Mouse (Mus musculus) left cerebral cortex, adult 8-10 months (tissue): ENCODE data around the gene March10. TPM values are rescaled to one million over a fixed set of nuclear protein-coding genes. Genes with fewer than 3 reads are reported as not detected.

Source experiments
- DNase-seq, 2 experiments: peaks; one replicate each; pipeline ENCODE4 v3.0.0; 2022; ENCODE audit warnings: low spot score in 2 of 2
- total RNA-seq, 4 experiments: library from RNA; stranded (reverse); gene quantifications; 2 replicates each; pipeline ENCODE4 v1.2.4; 2022

The March10 gene
- total RNA-seq, 4 experiments from 2014 or later: 3.2 to 4.1 (median 3.9) TPM

DNA sequence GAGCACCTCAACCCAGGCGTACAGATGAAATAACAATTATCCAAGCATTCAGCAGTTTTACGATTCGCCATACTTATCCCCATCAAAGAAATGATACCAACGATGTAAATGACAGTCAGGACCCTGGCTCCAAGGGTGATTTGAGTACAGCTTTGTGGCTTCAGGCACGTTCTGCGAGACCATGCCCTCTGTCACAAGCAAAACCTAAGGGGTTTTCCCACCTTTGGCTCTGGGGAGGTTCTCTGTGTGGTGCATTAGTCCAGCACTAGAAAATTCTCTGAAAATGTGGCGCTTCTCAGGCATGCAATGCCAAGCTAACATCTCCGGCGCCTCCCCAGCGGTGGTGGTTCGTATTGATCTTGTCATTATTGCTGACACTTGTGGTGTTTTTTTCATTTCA lies 47.1 kb downstream of the March10 start:
- DNase-seq: no peak

DNA sequence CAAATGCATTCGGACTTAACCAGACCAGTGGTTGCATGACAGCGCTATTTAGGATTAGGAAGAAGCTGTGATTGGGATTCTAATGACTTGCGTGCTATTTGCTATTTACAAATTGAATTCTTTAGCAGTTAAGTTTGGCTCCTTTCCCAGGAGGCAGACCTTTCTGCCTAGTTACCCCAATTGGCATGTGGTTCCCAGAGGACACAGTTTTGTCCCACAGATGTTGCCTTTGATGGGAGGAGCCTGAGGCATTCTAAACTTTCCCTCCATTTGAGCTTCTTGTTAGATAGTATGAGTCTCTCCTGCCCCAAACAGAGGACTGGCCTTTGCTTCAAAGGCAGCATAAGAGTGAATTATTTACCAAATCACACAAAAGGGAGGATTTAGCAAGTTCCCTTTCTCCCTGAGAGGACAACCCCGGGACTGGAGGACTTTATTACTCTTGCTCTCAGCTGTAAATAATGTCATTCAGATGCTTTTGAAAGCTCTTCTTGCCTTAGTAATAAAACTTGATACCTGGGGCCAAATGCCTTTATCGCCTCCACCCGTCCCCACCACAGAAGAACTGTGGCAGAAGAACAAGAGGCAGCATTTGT lies 48.6 kb downstream of the March10 start:
- no peak for DNase-seq

- peak in 1 of 2 experiments; percentile 20 for DNase-seq
Observed at GRCm38 (mm10) chr11:105402355-105402754, 54.2 kb downstream of the March10 start.

GRCm38 (mm10) chr11:105390290-105390689 lies 66.2 kb downstream of the March10 start:
- DNase-seq: no peak

- peak in 1 of 2 experiments; percentile 61 for DNase-seq
Observed at GRCm38 (mm10) chr11:105388636-105389035, 67.9 kb downstream of the March10 start.

- peak in 1 of 2 experiments; percentile 86 for DNase-seq
Observed at GRCm38 (mm10) chr11:105385266-105385665, 71.3 kb downstream of the March10 start.

DNA sequence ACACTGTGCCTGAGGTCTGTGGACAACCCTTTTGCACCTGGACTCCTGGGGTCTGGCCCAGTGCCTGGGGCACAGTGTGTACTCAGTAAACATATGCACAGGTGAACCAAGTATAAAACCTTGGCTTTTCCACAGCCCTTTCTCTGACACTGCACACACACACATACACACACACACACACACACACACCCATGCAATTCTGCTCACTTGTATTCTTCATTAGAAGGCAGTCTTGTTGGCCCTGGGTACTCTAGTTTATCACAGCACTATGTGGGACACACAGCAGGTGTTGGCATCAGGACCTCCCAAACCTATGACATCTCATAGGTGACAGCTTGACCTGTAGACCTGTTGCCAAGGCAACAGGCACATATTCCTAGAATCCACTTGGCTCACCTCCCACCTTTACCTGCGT lies 80.7 kb downstream of the March10 start:
- DNase-seq: no peak

- DNase-seq: no peak
Observed at GRCm38 (mm10) chr11:105374526-105375175, 81.9 kb downstream of the March10 start.

DNA sequence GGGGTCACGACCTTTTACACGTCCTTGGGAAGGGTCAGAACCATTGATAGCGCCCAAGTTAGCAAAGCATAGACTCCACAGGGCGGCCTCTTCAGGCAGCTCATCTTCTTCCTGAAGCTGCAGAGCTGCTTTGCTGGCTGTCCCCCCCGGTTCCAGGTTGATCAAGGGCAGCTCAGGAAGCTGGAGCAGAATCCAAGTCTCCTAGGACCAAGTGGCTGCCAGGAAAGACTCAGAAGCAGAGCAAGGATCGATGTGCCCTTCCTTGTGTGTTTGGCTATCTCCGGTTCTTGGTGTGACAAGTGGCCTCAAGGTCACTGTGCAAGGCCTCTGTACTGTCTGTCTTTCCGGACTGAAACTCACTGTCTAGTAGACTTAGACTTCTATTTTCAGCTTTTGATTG lies 82.7 kb downstream of the March10 start:
- DNase-seq: no peak

DNA sequence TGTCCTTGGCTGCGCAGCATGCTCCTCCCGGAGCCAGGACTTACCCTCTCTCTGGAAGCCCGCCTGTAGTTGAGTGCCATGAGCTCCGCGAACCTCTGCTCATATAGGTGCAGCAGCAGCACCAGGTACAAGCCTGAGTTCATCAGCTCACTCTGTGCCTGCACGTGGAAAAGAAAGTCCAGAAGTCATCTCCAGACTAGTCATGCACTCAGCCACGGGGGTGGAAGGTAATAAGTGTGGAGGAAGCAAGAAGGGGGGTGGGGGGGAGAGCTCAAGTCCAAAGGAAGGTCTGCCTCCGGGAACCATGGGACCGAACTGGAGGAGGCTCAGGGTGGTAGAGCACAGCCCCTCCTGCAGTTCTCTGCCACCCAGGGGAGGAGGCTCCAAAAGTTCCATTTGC lies 84.7 kb downstream of the March10 start:
- no peak for DNase-seq

GRCm38 (mm10) chr11:105369526-105370386 lies 86.8 kb downstream of the March10 start:
- DNase-seq: no peak

- no peak for DNase-seq
Observed at GRCm38 (mm10) chr11:105368833-105369232, 87.7 kb downstream of the March10 start.

- DNase-seq: no peak
Observed at GRCm38 (mm10) chr11:105367163-105367562, 89.4 kb downstream of the March10 start.

GRCm38 (mm10) chr11:105366051-105366450 lies 90.5 kb downstream of the March10 start:
- no peak for DNase-seq

GRCm38 (mm10) chr11:105365611-105366010 lies 90.9 kb downstream of the March10 start:
- no peak for DNase-seq

DNA sequence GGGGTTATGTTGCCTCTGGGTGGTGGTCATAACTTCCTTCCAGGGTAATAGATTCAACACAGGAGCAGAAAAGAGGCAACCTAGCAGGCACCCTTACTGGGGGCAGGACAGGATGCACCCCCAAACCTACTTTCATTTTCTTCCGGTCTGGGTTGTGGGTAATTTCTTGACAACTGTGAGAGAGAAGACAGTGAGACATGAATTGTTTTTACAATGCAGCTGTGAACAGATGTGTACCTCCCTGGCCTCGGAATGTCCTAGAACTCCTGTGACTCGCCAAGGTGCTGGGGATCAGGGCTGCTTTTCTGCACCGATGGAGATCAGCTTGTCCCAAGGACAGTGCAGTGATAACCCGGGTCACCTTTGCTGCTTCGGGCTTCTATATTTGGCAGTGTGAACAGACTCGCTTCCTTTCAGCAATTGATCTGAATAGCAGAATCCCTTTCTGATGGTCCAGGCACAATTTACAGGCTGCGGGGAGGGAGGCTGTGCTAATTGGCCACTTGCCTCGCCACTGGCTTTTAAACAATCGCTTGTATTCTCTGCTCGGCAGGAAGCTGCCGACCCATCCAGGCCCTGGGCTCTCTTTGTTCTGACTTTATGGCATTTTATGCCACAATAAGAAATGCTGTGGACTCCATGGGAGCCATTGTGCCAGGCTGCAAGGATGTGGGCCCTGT lies 92.0 kb downstream of the March10 start:
- DNase-seq: peak in 1 of 2 experiments; percentile 49

- DNase-seq: peak; percentile 50 to 61
Observed at GRCm38 (mm10) chr11:105363598-105364385, 92.7 kb downstream of the March10 start.

GRCm38 (mm10) chr11:105362946-105363597 lies 93.5 kb downstream of the March10 start:
- peak; percentile 68 to 81 for DNase-seq

DNA sequence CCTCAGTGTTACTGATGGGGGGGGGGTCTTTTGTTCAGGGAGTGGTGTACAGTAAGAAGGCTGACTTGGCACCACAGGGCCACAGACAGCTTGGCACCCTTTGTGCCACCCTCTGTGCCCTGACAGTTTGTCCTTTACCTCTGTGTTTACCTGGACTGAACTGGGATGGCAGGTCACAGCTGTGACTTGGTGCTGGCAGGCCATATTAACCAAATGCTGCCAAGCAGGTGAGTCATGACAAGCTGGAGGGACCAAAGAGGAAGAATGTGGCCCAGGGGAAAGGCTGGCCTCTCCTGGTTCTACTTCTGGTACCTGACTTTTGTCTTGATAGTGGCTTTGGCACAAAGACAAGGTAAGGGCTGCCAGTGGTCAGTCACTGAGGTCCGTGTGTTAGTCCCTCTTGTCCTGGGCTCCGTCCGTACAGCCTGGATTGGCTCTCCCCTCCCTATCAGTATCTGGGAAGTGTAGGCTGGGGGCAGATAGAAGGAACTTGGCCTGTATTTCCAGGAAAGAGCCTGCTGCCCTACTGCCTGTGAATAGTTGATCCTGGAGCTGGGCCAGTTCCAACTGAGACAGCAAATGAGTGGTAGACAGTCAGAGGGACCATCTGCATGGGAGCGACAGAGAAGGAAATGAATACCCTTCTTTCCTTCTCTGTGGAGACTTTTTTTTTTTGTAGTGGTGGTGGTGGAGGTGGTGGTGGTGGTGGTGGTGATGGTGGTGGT lies 94.3 kb downstream of the March10 start:
- DNase-seq: no peak

DNA sequence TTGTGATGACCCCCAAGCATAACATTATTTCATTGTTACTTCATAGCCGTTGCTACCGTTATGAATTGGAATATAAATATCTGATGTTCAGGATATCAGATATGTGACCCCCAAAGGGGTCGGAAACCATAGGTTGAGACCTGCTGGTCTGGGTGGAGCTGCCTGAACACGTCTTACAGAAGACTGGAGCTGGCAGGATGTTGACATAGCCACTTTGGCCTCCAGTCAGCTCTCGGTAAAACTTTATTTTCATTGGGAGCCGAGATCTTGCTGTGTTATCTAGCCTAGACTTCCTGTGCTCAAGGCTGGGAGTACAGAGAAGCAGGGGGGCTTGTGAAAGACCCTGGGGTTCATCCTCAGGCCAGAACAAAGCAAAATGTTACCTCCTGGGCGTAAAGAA lies 100.2 kb downstream of the March10 start:
- no peak for DNase-seq
